Mouse (Mus musculus): ENCODE data around the gene Smyd1. TPM values are rescaled to one million over a fixed set of nuclear protein-coding genes. Genes with fewer than 3 reads are reported as not detected.

The Smyd1 gene
- polyA plus RNA-seq (2012; rRNA removed), result 3.1 and 5.0 TPM in 2 replicates

DNA sequence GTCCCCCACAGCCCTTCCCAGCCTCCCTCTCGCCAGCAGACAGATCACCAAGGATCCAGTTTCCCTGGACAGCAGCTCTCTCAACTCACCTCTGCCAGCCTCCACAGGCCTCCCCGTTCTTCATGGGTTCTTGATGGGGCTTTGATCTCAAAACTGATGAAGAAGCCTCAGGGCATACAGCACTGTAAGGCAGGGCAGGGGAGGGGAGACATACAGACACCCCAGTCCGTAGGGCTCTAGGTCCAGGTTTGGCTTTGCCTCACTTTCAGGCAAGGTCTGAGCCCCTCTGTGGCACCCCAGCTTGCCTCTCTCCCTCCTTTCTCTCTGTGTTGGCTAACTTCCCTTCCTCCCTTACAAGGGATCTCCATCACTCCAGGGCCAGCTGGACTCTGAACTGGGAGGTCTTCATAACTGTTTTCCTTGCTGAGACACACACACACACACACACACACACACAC is at the start of gene Smyd1:
Gene Smyd1 (minus strand): TSS at position 408 of the 458 bp plus-strand sequence.
- no peaks in the 10 kb centered on the region for H3K27me3 ChIP-seq (ENCODE audit: control insufficient read depth, insufficient read depth, low read length)
- no peak within 1 kb of the TSS for H3K27ac ChIP-seq (ENCODE audit: insufficient read depth, low read length)
- TF ChIP-seq CTCF (IDR thresholded peaks at IDR 0.05; ENCODE audit: borderline replicate concordance, insufficient read depth, low read depth, low read length) (no peak), POLR2A (IDR thresholded peaks at IDR 0.05; ENCODE audit: borderline replicate concordance, insufficient read depth, low read length) (no peak)
- 78% methylated on average over 3 of the region's 3 CpGs for WGBS
- no peak within 1 kb of the TSS for H3K4me3 ChIP-seq (replicated peaks; ENCODE audit: insufficient read depth, low read depth, low read length)
- no peaks in the 10 kb centered on the region for H3K4me1 ChIP-seq (ENCODE audit: control insufficient read depth, insufficient read depth, low read length)
- DNase-seq, result no peak

DNA sequence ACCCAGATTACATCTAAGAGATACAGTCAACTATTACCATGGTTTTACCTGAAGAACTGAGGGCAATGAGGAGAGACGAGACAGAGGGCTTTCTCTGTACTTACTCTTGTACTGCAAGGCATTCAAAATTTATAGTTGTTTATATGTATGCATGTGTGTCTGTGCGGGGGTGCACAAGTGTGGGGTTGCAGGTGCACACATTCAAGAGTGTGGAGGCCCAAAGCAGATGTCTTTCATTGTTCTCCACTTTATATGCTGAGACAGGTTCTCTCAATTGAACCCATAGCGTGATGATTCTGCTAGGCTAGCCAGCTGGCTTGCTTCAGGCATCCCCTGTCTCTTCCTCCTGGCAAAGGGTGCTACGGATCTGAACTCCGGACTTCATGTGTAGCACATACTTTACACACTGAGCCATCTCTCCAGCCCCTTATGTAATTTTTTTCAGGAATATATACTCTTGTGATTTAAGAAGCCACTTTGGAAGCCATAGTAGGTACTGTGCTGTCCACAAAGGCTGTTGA is 49.1 kb upstream of the Smyd1 start:
- no peak overlapping the region for H3K27ac ChIP-seq (ENCODE audit: insufficient read depth, low read length)
- DNase-seq, result no peak
- TF ChIP-seq POLR2A (IDR thresholded peaks at IDR 0.05; ENCODE audit: borderline replicate concordance, insufficient read depth, low read length) (no peak), CTCF (IDR thresholded peaks at IDR 0.05; ENCODE audit: borderline replicate concordance, insufficient read depth, low read depth, low read length) (no peak)
- 75% methylated on average over 5 of the region's 5 CpGs for WGBS
- H3K4me1 ChIP-seq (ENCODE audit: control insufficient read depth, insufficient read depth, low read length), result no peaks in the 10 kb centered on the region
- no peaks in the 10 kb centered on the region for H3K27me3 ChIP-seq (ENCODE audit: control insufficient read depth, insufficient read depth, low read length)
- no peak overlapping the region for H3K4me3 ChIP-seq (replicated peaks; ENCODE audit: insufficient read depth, low read depth, low read length)

DNA sequence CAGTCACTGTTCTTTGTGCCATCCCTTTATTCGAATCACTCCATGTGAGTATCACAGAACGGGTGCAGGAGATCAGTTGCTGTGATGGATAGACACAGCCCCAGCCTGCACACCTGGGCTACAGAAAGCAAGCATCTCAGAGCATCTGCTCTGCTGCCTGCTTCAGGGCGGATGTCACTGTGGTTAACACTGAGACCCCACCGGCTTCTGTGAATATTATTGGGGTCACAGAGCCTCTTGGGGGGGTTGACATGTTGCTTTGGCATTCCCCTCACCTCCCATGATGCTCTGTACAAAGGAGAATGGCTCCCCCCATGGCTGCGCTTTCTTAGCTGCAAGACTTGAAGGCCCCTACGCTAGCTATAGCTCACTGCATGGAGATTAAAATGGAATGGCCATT is 47.4 kb upstream of the Smyd1 start:
- DNase-seq, result no peak
- WGBS, result 90% methylated on average over 6 of the region's 6 CpGs
- no peaks in the 10 kb centered on the region for H3K27me3 ChIP-seq (ENCODE audit: control insufficient read depth, insufficient read depth, low read length)
- no peak for TF ChIP-seq CTCF (IDR thresholded peaks at IDR 0.05; ENCODE audit: borderline replicate concordance, insufficient read depth, low read depth, low read length)
- TF ChIP-seq POLR2A (IDR thresholded peaks at IDR 0.05; ENCODE audit: borderline replicate concordance, insufficient read depth, low read length), result no peak
- no peak overlapping the region for H3K27ac ChIP-seq (ENCODE audit: insufficient read depth, low read length)
- H3K4me3 ChIP-seq (replicated peaks; ENCODE audit: insufficient read depth, low read depth, low read length), result no peak overlapping the region
- H3K4me1 ChIP-seq (ENCODE audit: control insufficient read depth, insufficient read depth, low read length), result no peaks in the 10 kb centered on the region

DNA sequence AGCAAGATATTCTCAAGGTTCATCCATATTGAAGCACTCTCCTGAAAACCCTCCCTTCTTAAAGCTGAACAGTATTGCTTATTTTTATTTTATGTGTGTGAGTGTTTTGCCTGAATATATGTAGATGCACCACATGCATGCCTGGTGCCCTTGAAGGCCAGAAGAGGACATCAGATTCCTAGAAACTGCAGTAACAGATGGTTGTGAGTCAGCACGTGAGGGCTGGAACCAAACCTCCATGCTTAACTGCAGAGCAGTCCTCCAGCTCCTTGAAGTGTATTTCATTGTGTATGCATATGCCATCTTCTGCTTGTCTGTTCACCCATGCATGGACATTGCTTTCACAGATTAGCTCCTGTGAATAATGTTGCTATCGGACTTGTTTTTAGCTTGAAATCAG is 42.0 kb upstream of the Smyd1 start:
- no peak overlapping the region for H3K4me3 ChIP-seq (replicated peaks; ENCODE audit: insufficient read depth, low read depth, low read length)
- TF ChIP-seq POLR2A (IDR thresholded peaks at IDR 0.05; ENCODE audit: borderline replicate concordance, insufficient read depth, low read length) (no peak), CTCF (IDR thresholded peaks at IDR 0.05; ENCODE audit: borderline replicate concordance, insufficient read depth, low read depth, low read length) (no peak)
- WGBS, result 39% methylated on average over 2 of the region's 2 CpGs
- H3K4me1 ChIP-seq (ENCODE audit: control insufficient read depth, insufficient read depth, low read length), result no peaks in the 10 kb centered on the region
- H3K27me3 ChIP-seq (ENCODE audit: control insufficient read depth, insufficient read depth, low read length), result no peaks in the 10 kb centered on the region
- no peak for DNase-seq
- H3K27ac ChIP-seq (ENCODE audit: insufficient read depth, low read length), result no peak overlapping the region

DNA sequence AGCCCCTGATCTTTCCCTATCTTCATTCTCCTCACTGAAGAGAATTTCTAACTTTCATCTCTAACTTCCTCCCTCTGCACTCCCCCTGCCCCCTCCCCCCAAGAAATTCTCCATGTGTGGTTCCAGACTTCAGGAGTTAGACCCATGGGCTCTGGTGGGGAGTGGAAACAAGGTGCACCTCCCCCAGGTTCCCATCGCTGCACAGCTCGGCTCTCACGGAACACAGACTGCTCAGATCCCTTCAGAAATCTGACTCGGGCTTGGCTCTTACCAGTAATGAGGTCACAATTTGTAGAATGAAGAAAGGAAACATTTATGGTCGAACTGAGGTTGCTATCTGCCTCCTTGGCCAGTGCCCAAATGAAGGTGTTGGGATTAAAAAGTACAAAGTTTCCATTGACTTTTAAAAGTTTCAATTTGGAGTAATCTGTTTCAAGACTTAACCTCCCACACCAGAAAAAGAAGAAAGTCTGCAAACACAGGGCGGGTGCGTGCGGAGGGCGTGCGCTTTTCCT is 39.2 kb upstream of the Smyd1 start:
- DNase-seq, result no peak
- H3K27me3 ChIP-seq (ENCODE audit: control insufficient read depth, insufficient read depth, low read length), result no peaks in the 10 kb centered on the region
- H3K4me1 ChIP-seq (ENCODE audit: control insufficient read depth, insufficient read depth, low read length), result no peaks in the 10 kb centered on the region
- H3K27ac ChIP-seq (ENCODE audit: insufficient read depth, low read length), result no peak overlapping the region
- no peak overlapping the region for H3K4me3 ChIP-seq (replicated peaks; ENCODE audit: insufficient read depth, low read depth, low read length)
- WGBS, result 86% methylated on average over 10 of the region's 10 CpGs
- TF ChIP-seq POLR2A (IDR thresholded peaks at IDR 0.05; ENCODE audit: borderline replicate concordance, insufficient read depth, low read length) (no peak), CTCF (IDR thresholded peaks at IDR 0.05; ENCODE audit: borderline replicate concordance, insufficient read depth, low read depth, low read length) (no peak)

DNA sequence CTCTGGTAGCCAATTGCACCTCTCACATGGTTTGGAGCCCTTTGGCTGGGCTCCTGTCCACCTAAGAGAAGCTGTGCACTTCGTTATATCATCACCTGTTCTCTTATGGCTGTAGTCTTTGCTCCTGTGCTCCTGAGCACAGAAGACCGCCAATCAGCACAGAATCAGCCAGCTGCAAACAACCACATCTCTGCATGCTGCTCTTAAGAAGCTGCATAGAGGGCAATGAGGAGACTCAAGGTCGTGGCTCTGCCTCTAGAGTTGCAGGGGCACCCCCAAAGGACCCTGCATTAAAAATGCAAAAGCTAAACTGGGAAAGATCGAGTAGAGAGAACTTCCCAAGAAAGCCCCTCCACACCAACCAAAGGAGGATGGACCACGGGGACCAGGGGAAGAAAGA is 38.7 kb upstream of the Smyd1 start:
- Histone ChIP-seq H3K4me3 (replicated peaks; ENCODE audit: insufficient read depth, low read depth, low read length) (no peak overlapping the region), H3K27me3 (ENCODE audit: control insufficient read depth, insufficient read depth, low read length) (no peaks in the 10 kb centered on the region), H3K4me1 (ENCODE audit: control insufficient read depth, insufficient read depth, low read length) (no peaks in the 10 kb centered on the region), H3K27ac (ENCODE audit: insufficient read depth, low read length) (no peak overlapping the region)
- TF ChIP-seq CTCF (IDR thresholded peaks at IDR 0.05; ENCODE audit: borderline replicate concordance, insufficient read depth, low read depth, low read length) (no peak), POLR2A (IDR thresholded peaks at IDR 0.05; ENCODE audit: borderline replicate concordance, insufficient read depth, low read length) (no peak)
- DNase-seq, result no peak
- WGBS, result 69% methylated on average over 5 of the region's 5 CpGs

DNA sequence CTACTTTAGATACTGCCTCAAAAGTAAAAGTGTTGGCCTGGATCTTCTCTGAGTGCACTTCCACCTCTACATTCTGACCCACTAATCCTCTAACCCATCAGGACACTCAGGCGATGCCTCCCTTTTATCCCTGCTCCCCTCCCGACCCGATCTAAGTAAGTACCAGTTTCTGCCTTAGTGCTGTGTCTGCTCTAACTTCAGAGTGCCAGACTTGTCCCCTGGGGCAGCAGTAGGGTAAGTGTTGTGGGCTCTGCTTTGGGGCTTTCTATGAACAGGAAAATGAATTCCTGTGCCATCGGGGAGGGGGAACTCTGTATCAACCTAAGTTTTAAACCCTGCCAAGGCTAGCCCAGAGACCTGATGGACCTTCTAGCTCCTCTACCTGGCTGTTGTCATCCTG is 38.2 kb upstream of the Smyd1 start:
- no peak for TF ChIP-seq CTCF (IDR thresholded peaks at IDR 0.05; ENCODE audit: borderline replicate concordance, insufficient read depth, low read depth, low read length)
- WGBS, result 81% methylated on average over 4 of the region's 4 CpGs
- no peak overlapping the region for H3K4me3 ChIP-seq (replicated peaks; ENCODE audit: insufficient read depth, low read depth, low read length)
- no peak overlapping the region for H3K27ac ChIP-seq (ENCODE audit: insufficient read depth, low read length)
- no peaks in the 10 kb centered on the region for H3K4me1 ChIP-seq (ENCODE audit: control insufficient read depth, insufficient read depth, low read length)
- no peak for DNase-seq
- no peaks in the 10 kb centered on the region for H3K27me3 ChIP-seq (ENCODE audit: control insufficient read depth, insufficient read depth, low read length)

DNA sequence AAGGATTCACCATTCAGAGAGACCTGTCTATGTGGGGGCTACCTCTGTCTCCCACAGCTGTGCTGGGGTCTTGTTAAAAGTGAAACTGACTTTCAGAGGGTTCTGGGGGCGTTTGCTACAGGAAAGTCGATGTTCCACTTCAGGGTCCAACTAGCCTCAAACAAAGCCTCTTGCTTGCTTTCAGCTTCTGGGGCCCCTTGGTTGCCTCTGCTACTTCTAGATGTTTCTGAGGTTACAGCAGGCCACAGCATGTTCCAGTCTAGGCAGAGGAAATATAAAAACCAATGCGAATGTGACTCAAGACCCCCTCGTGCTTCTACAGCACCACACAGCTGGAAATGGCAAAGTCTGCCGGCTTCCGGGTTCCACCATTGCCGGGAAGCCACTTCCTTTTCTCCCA is 35.5 kb upstream of the Smyd1 start:
- 89% methylated on average over 7 of the region's 7 CpGs for WGBS
- TF ChIP-seq CTCF (IDR thresholded peaks at IDR 0.05; ENCODE audit: borderline replicate concordance, insufficient read depth, low read depth, low read length) (no peak), POLR2A (IDR thresholded peaks at IDR 0.05; ENCODE audit: borderline replicate concordance, insufficient read depth, low read length) (no peak)
- DNase-seq, result no peak
- Histone ChIP-seq H3K27me3 (ENCODE audit: control insufficient read depth, insufficient read depth, low read length) (no peaks in the 10 kb centered on the region), H3K27ac (ENCODE audit: insufficient read depth, low read length) (no peak overlapping the region), H3K4me1 (ENCODE audit: control insufficient read depth, insufficient read depth, low read length) (no peaks in the 10 kb centered on the region), H3K4me3 (replicated peaks; ENCODE audit: insufficient read depth, low read depth, low read length) (no peak overlapping the region)

Measured in cerebellum, adult 2 months (tissue).